Mouse (Mus musculus): ENCODE results near the gene Bglap2. TPM values are rescaled to one million over a fixed set of nuclear protein-coding genes. Genes with fewer than 3 reads are reported as not detected.

Bglap2 gene
- polyA plus RNA-seq, 1 experiment, result not detected

DNA sequence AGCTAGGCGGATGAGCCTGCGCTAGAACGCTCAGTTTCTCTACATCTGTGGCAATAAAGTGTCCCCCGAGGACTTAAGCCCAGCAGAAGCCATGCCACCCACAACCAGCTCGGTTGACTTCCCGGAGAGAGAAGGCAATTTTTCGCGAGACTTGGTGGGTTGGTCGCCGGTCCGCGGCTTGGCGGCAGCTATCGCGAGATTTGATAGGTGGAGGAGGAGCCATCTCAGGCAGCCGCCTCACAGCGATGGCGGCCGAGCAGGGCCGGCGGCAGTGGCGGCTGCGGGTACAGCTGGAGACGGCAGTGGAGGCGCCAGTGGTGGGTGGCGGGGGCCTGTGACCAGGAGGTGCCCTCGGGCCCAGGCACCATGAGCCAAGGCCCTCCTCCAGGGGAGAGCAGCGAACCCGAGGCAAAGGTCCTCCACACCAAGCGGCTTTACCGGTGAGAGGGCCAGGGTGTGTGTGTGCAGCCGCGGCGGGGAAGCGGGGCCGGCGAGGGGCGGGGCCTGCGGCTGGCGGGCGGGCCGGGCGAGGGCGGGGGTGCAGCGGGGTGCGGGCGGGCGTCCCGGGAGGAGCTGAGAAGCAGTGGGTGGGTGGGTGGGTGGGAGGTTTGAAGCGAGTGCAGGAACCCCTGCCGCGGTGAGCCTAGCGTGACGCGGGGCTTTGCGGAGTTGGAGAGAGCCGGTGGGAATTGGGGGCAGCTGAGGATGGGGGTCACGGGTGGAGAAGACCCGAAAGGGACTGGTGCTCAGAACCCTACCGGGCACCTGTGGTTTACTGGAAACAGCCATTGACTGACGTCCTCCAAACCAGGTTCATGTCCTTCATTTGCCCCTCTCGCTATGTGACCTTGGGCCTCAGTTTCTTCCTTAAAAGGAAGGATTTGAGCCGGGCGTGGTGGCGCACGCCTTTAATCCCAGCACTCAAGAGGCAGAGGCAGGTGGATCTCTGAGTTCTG, 42.2 kb downstream of the Bglap2 start, which contains the start of the genes Tmem79 and Smg5:
TSS of gene Tmem79 (minus strand) at position 91 of the 956 bp plus-strand sequence.
TSS of gene Smg5 (plus strand) at position 203 of the 956 bp plus-strand sequence.
- Histone ChIP-seq H3K4me1 (ENCODE audit: control insufficient read depth, insufficient read depth, low read length) (peaks cover 10% of the 10 kb centered on the region; the same call in 1 of the 2 replicates), H3K36me3 (ENCODE audit: control insufficient read depth, insufficient read depth, low read length) (no peaks in the 10 kb centered on the region), H3K4me3 (ENCODE audit: insufficient read depth, low read depth, low read length) (peak within 1 kb of the TSS; percentile 66), H3K27ac (ENCODE audit: insufficient read depth, low read depth, low read length) (peak within 1 kb of the TSS; percentile 87), H3K27me3 (replicated peaks; ENCODE audit: control insufficient read depth, insufficient read depth, low read length) (no peaks in the 10 kb centered on the region)
- peak; percentile 92 for TF ChIP-seq POLR2A (IDR thresholded peaks at IDR 0.05; ENCODE audit: low read depth, low read length)
- TF ChIP-seq CTCF (conservative IDR thresholded peaks at IDR 0.05; ENCODE audit: insufficient read depth, insufficient read length, low read depth, low read length), result no peak
- WGBS, result under 1% methylated on average over 62 of the region's 66 CpGs
- DNase-seq, result peak; percentile 98

DNA sequence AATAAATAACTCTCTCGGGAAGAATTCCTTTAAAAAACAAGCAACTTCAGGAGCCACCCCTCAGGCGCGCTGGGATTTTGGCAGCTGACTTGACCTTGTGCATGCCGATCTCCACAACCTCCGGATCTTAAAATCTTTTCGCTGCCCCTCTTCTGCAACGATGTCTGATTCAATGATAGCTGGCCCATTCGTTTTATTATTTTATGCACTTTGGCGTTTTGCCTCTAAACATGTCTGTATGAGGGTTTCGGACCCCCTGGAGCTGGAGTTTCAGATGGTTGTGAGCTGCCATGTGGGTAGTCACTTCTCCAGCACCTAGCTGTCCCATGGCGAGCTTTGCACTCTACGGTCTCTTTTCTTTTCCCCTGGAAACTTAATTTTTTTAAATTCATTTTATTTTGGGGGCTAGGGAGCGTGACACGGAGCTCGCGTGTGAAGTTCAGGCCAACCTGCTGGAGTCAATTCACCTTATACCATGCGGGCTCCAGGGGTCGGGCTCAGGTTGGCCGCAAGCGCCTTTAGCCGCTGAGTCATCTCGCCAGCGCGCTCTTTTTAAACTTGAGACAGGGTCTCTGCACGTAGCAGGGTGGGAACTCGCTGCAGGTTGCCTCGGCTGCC, 43.0 kb downstream of the Bglap2 start:
- WGBS, result under 1% methylated on average over 27 of the region's 27 CpGs
- peak; percentile 48 for DNase-seq
- H3K4me3 ChIP-seq (ENCODE audit: insufficient read depth, low read depth, low read length), result peak overlapping the region; percentile 66
- H3K4me1 ChIP-seq (ENCODE audit: control insufficient read depth, insufficient read depth, low read length), result peaks cover 10% of the 10 kb centered on the region; the same call in 1 of the 2 replicates
- H3K36me3 ChIP-seq (ENCODE audit: control insufficient read depth, insufficient read depth, low read length), result no peaks in the 10 kb centered on the region
- peak overlapping the region; percentile 67 for H3K27ac ChIP-seq (ENCODE audit: insufficient read depth, low read depth, low read length)
- no peaks in the 10 kb centered on the region for H3K27me3 ChIP-seq (replicated peaks; ENCODE audit: control insufficient read depth, insufficient read depth, low read length)
- TF ChIP-seq POLR2A (IDR thresholded peaks at IDR 0.05; ENCODE audit: low read depth, low read length) (no peak), CTCF (conservative IDR thresholded peaks at IDR 0.05; ENCODE audit: insufficient read depth, insufficient read length, low read depth, low read length) (no peak)

GRCm38 (mm10) chr3:88334902-88335435, 43.5 kb downstream of the Bglap2 start:
- Histone ChIP-seq H3K27ac (ENCODE audit: insufficient read depth, low read depth, low read length) (peak overlapping the region; percentile 67; the same call in 1 of the 2 replicates), H3K4me3 (ENCODE audit: insufficient read depth, low read depth, low read length) (peak overlapping the region; percentile 66), H3K27me3 (replicated peaks; ENCODE audit: control insufficient read depth, insufficient read depth, low read length) (no peaks in the 10 kb centered on the region), H3K36me3 (ENCODE audit: control insufficient read depth, insufficient read depth, low read length) (no peaks in the 10 kb centered on the region), H3K4me1 (ENCODE audit: control insufficient read depth, insufficient read depth, low read length) (peaks cover 10% of the 10 kb centered on the region; the same call in 1 of the 2 replicates)
- DNase-seq, result no peak
- WGBS, result 27% methylated on average over 3 of the region's 3 CpGs
- no peak for TF ChIP-seq POLR2A (IDR thresholded peaks at IDR 0.05; ENCODE audit: low read depth, low read length)
- no peak for TF ChIP-seq CTCF (conservative IDR thresholded peaks at IDR 0.05; ENCODE audit: insufficient read depth, insufficient read length, low read depth, low read length)

- WGBS, result 34% methylated on average over 12 of the region's 12 CpGs
- Histone ChIP-seq H3K36me3 (ENCODE audit: control insufficient read depth, insufficient read depth, low read length) (no peaks in the 10 kb centered on the region), H3K27me3 (replicated peaks; ENCODE audit: control insufficient read depth, insufficient read depth, low read length) (no peaks in the 10 kb centered on the region), H3K4me1 (ENCODE audit: control insufficient read depth, insufficient read depth, low read length) (peaks cover 10% of the 10 kb centered on the region; the same call in 1 of the 2 replicates), H3K4me3 (ENCODE audit: insufficient read depth, low read depth, low read length) (peak overlapping the region; percentile 36), H3K27ac (ENCODE audit: insufficient read depth, low read depth, low read length) (peak overlapping the region; percentile 15; the same call in 1 of the 2 replicates)
- peak; percentile 53 for DNase-seq
- TF ChIP-seq POLR2A (IDR thresholded peaks at IDR 0.05; ENCODE audit: low read depth, low read length), result no peak
- no peak for TF ChIP-seq CTCF (conservative IDR thresholded peaks at IDR 0.05; ENCODE audit: insufficient read depth, insufficient read length, low read depth, low read length)
Observed at GRCm38 (mm10) chr3:88334029-88334658, 44.4 kb downstream of the Bglap2 start.

DNA sequence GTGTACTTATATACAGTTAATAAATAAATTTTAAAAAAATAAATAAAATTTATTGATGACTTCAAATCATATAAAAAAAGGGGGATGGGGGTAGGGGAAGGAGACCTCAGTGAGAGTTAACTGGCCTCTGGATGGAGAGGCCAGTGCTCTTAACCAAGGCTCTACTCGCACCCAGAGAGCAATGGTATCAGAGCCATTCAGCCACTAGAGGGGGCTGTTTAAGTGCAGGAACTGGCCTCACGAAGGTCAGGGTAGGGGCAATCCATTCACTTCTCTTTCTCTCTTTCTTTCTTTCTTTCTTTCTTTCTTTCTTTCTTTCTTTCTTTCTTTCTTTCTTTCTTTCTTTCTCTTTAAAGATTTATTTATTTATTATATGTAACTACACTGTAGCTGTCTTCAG, 47.2 kb downstream of the Bglap2 start:
- no peaks in the 10 kb centered on the region for H3K36me3 ChIP-seq (ENCODE audit: control insufficient read depth, insufficient read depth, low read length)
- no peak overlapping the region for H3K27ac ChIP-seq (ENCODE audit: insufficient read depth, low read depth, low read length)
- peaks cover 4% of the 10 kb centered on the region; the same call in 1 of the 2 replicates for H3K4me1 ChIP-seq (ENCODE audit: control insufficient read depth, insufficient read depth, low read length)
- TF ChIP-seq POLR2A (IDR thresholded peaks at IDR 0.05; ENCODE audit: low read depth, low read length), result no peak
- TF ChIP-seq CTCF (conservative IDR thresholded peaks at IDR 0.05; ENCODE audit: insufficient read depth, insufficient read length, low read depth, low read length), result peak; percentile 74
- WGBS, result 29% methylated on average over 2 of the region's 2 CpGs
- no peak overlapping the region for H3K4me3 ChIP-seq (ENCODE audit: insufficient read depth, low read depth, low read length)
- DNase-seq, result peak; percentile 58
- H3K27me3 ChIP-seq (replicated peaks; ENCODE audit: control insufficient read depth, insufficient read depth, low read length), result no peaks in the 10 kb centered on the region

- Histone ChIP-seq H3K4me1 (ENCODE audit: control insufficient read depth, insufficient read depth, low read length) (no peaks in the 10 kb centered on the region; the same call in 1 of the 2 replicates), H3K27me3 (replicated peaks; ENCODE audit: control insufficient read depth, insufficient read depth, low read length) (no peaks in the 10 kb centered on the region), H3K27ac (ENCODE audit: insufficient read depth, low read depth, low read length) (no peak overlapping the region), H3K36me3 (ENCODE audit: control insufficient read depth, insufficient read depth, low read length) (no peaks in the 10 kb centered on the region), H3K4me3 (ENCODE audit: insufficient read depth, low read depth, low read length) (no peak overlapping the region)
- TF ChIP-seq CTCF (conservative IDR thresholded peaks at IDR 0.05; ENCODE audit: insufficient read depth, insufficient read length, low read depth, low read length) (no peak), POLR2A (IDR thresholded peaks at IDR 0.05; ENCODE audit: low read depth, low read length) (no peak)
- no peak for DNase-seq
- WGBS, result 61% methylated on average over 5 of the region's 5 CpGs
Observed at GRCm38 (mm10) chr3:88328956-88329355, 49.5 kb downstream of the Bglap2 start.

Other genes with a start within 250 kb of the Bglap2 start
- gene Mef2d, start 236.3 kb downstream of the Bglap2 start, polyA plus RNA-seq (2012; rRNA removed), result 41.8 and 42.7 TPM in 2 replicates
- gene Rhbg, start 124.0 kb downstream of the Bglap2 start, polyA plus RNA-seq (2012; rRNA removed), result 94.4 and 106 TPM in 2 replicates
- gene Gm38392, start 91.5 kb downstream of the Bglap2 start, polyA plus RNA-seq (2012; rRNA removed), result 0.22 and 0.23 TPM in 2 replicates
- gene Tsacc, start 81.7 kb downstream of the Bglap2 start, polyA plus RNA-seq (2012; rRNA removed), result 5.7 and 8.0 TPM in 2 replicates
- gene Cct3, start 81.6 kb downstream of the Bglap2 start, polyA plus RNA-seq (2012; rRNA removed), result 132 and 157 TPM in 2 replicates
- gene Glmp, start 53.7 kb downstream of the Bglap2 start, polyA plus RNA-seq (2012; rRNA removed), result 426 and 429 TPM in 2 replicates
- 14.1 and 15.2 TPM in 2 replicates for gene Tmem79, start 42.6 kb downstream of the Bglap2 start, polyA plus RNA-seq (2012; rRNA removed)
- 47.8 and 54.6 TPM in 2 replicates for gene Smg5, start 42.4 kb downstream of the Bglap2 start, polyA plus RNA-seq (2012; rRNA removed)
- 3.6 and 5.9 TPM in 2 replicates for gene Paqr6, start 14.1 kb downstream of the Bglap2 start, polyA plus RNA-seq (2012; rRNA removed)
- 3.2 and 3.5 TPM in 2 replicates for gene Bglap3, start 6.0 kb downstream of the Bglap2 start, polyA plus RNA-seq (2012; rRNA removed)
- 0.61 TPM in 1 of 2 replicates, not detected in the other for gene Bglap, start 5.8 kb upstream of the Bglap2 start, polyA plus RNA-seq (2012; rRNA removed)
- 33.9 and 34.4 TPM in 2 replicates for gene Pmf1, start 31.6 kb upstream of the Bglap2 start, polyA plus RNA-seq (2012; rRNA removed)
- 38.3 and 42.7 TPM in 2 replicates for gene Slc25a44, start 46.4 kb upstream of the Bglap2 start, polyA plus RNA-seq (2012; rRNA removed)
- 176 and 197 TPM in 2 replicates for gene Sema4a, start 82.5 kb upstream of the Bglap2 start, polyA plus RNA-seq (2012; rRNA removed)
- 55.2 and 73.2 TPM in 2 replicates for gene Lmna, start 131.3 kb upstream of the Bglap2 start, polyA plus RNA-seq (2012; rRNA removed)
- 0.61 and 0.63 TPM in 2 replicates for gene Mex3a, start 153.7 kb upstream of the Bglap2 start, polyA plus RNA-seq (2012; rRNA removed)
- gene Rab25, start 169.6 kb upstream of the Bglap2 start, polyA plus RNA-seq (2012; rRNA removed), result 50.1 and 50.9 TPM in 2 replicates
- gene Lamtor2, start 174.4 kb upstream of the Bglap2 start, polyA plus RNA-seq (2012; rRNA removed), result 247 and 277 TPM in 2 replicates
- gene Ubqln4, start 175.1 kb upstream of the Bglap2 start, polyA plus RNA-seq (2012; rRNA removed), result 59.9 and 63.5 TPM in 2 replicates
- gene Ssr2, start 197.2 kb upstream of the Bglap2 start, polyA plus RNA-seq (2012; rRNA removed), result 180 and 193 TPM in 2 replicates
- gene Arhgef2, start 227.3 kb upstream of the Bglap2 start, polyA plus RNA-seq (2012; rRNA removed), result 74.5 and 80.7 TPM in 2 replicates